Mouse (Mus musculus) liver, embryonic 13.5 days (tissue): Measurements from ENCODE around the gene Oat. TPM values are rescaled to one million over a fixed set of nuclear protein-coding genes. Genes with fewer than 3 reads are reported as not detected.

Experiments
- ATAC-seq: fragments of 200-750 bp; cut with Nextera tagmentation; 2 replicates; pipeline ENCODE4 v1.8.0; 2017; ENCODE audit warnings: low read depth, mild to moderate bottlenecking, moderate number of reproducible peaks, moderate library complexity
- DNase-seq: peaks from one replicate; pipeline ENCODE4 v3.0.0; 2022
- H3K27ac ChIP-seq: fragments of 300-500 bp; sonication (generic); 2 replicates; pipeline ENCODE4 v1.5.1; 2015; ENCODE audit warnings: moderate library complexity, mild to moderate bottlenecking, inconsistent platforms
- H3K27me3 ChIP-seq: fragments of 300-500 bp; sonication (generic); 2 replicates; pipeline ENCODE4 v1.6.1; 2015; ENCODE audit warnings: mild to moderate bottlenecking, inconsistent platforms
- H3K36me3 ChIP-seq: fragments of 300-500 bp; sonication (generic); 2 replicates; pipeline ENCODE4 v1.6.1; 2015; ENCODE audit warnings: mild to moderate bottlenecking, inconsistent platforms
- H3K4me1 ChIP-seq: fragments of 300-500 bp; sonication (generic); replicated peaks from 2 replicates; pipeline ENCODE4 v1.6.1; 2015; ENCODE audit warnings: inconsistent platforms
- H3K4me2 ChIP-seq: fragments of 300-500 bp; sonication (generic); 2 replicates; pipeline ENCODE4 v1.6.1; 2015; ENCODE audit warnings: inconsistent platforms, mild to moderate bottlenecking, moderate library complexity
- H3K4me3 ChIP-seq: fragments of 300-500 bp; sonication (generic); replicated peaks from 2 replicates; pipeline ENCODE4 v1.5.1; 2015; ENCODE audit warnings: mild to moderate bottlenecking, inconsistent platforms
- H3K9ac ChIP-seq: fragments of 300-500 bp; sonication (generic); 2 replicates; pipeline ENCODE4 v1.6.1; 2015; ENCODE audit warnings: mild to moderate bottlenecking, inconsistent platforms
- H3K9me3 ChIP-seq: fragments of 300-500 bp; sonication (generic); replicated peaks from 2 replicates; pipeline ENCODE4 v1.6.1; 2016; ENCODE audit warnings: inconsistent platforms
- WGBS: fragments of 180-500 bp; shearing (Covaris S2); methylation state at CpG from one replicate; pipeline ENCODE4 v1.1.7; 2015; ENCODE audit not compliant: insufficient replicate concordance; 5-methylcytosine and 5-hydroxymethylcytosine counted together
- polyA plus RNA-seq: library from polyadenylated mRNA; unstranded; fragments of >200 nt; fragmentation: Nextera tagmentation; extraction: Ambion mirVana; gene quantifications from 2 replicates; pipeline ENCODE4 v1.2.1, GENCODE M21; 2015

The Oat gene
- 86.1 and 99.6 TPM in 2 replicates for polyA plus RNA-seq

DNA sequence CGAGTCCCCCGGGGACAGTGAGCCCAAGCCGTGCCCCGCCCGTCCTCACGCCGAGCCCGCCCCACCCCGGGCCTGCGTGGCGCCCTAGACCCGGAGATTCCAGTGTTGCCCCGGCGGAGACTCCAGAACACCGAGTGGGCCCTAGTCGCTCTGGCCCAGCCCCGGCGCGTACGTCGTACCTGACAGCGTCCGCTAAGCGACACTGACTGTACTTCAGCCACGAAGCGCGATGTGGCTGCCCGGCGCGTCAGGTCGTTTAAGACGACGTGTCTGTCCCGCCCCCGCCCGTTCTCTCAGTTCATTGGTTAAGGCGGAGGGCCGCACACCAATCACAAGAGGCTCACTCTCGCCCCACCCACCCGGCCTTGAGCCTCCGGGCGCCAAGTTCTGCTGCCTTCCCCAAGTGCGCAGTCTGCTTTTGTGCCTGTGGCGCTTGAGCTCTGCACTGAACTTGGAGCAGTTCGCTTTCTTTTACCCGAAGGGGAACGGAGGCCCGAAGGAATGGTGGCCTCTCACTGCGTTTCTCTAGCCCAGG, at the start of gene Oat:
TSS of gene Oat (minus strand) at position 283 of the 535 bp plus-strand sequence.
- WGBS = under 1% methylated on average over 49 of the region's 49 CpGs
- peaks cover 50% of the 10 kb centered on the region for H3K4me1 ChIP-seq

GRCm38 (mm10) chr7:132624161-132624560, 48.0 kb upstream of the Oat start:
- WGBS = 67% methylated on average over 10 of the region's 10 CpGs

More for the DNA sequence above, at the start of gene Oat:
- H3K27ac ChIP-seq = peak within 1 kb of the TSS; percentile 90
- H3K27me3 ChIP-seq = peaks cover 34% of the 10 kb centered on the region
- H3K4me2 ChIP-seq = peak within 1 kb of the TSS; percentile 79
- ATAC-seq (peak; percentile 94), DNase-seq (peak; percentile 93)
- no peaks in the 10 kb centered on the region for H3K9me3 ChIP-seq
- H3K9ac ChIP-seq = peak within 1 kb of the TSS; percentile 79
- H3K36me3 ChIP-seq = no peaks in the 10 kb centered on the region
- H3K4me3 ChIP-seq = peak within 1 kb of the TSS; percentile 71

DNA sequence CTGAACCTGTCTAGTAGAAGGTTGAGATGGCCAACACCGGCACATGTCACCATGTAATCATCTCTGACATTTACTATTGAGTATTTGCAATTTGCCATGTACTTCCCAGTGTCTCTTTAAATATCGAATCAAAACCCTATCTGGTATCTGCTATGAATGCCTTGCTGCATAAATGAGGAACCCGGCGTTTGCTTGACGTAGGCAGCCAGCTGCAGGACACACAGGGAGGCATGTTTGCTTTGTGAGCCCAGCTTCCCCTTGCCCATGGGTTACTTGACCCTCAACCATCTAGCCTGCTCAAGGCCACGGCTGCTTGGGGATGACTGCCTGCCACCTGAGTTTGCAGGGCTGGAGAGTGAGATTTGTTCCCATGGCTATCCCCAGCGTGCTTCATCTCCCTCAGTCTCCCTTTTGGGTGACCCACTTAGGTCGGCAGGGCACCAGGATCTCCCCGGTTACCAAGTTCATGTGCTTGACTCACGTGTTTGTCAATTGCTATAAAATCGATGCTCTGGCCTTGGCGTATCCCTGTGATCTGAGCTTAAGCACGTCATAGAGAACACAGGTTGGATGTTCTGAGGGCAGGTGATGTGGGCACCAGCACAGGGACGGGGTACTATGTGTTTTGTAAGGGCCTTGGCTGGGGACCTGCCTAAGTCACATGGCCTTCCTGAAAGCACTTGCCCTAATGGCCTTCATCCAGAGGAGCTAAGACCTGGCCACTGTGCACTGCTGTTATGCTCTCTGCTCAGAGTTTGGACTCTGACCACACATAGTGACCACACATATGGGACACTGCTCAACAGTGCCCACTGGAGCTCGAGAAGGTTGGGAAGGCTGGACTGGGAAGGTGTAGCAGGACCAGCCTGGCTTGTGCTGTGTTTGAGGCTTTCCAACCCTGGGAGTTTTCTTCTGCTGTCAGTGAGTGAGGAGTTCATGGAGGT, 44.0 kb upstream of the Oat start:
- Histone ChIP-seq H3K27ac (no peak overlapping the region), H3K27me3 (no peaks in the 10 kb centered on the region), H3K4me1 (peaks cover 3% of the 10 kb centered on the region; the same call in 1 of the 2 replicates), H3K9me3 (no peaks in the 10 kb centered on the region), H3K4me3 (no peak overlapping the region), H3K9ac (no peak overlapping the region), H3K4me2 (no peak overlapping the region), H3K36me3 (no peaks in the 10 kb centered on the region)
- whole genome bisulfite sequencing = 68% methylated on average over 15 of the region's 15 CpGs
- ATAC-seq (no peak), DNase-seq (no peak)

More at GRCm38 (mm10) chr7:132624161-132624560, 48.0 kb upstream of the Oat start:
- H3K4me1 ChIP-seq = no peaks in the 10 kb centered on the region
- no peaks in the 10 kb centered on the region for H3K36me3 ChIP-seq
- H3K9ac ChIP-seq = no peak overlapping the region
- H3K27me3 ChIP-seq = no peaks in the 10 kb centered on the region
- ATAC-seq = no peak
- H3K9me3 ChIP-seq = no peaks in the 10 kb centered on the region
- no peak overlapping the region for H3K27ac ChIP-seq
- DNase-seq = no peak
- H3K4me2 ChIP-seq = no peak overlapping the region
- H3K4me3 ChIP-seq = no peak overlapping the region

DNA sequence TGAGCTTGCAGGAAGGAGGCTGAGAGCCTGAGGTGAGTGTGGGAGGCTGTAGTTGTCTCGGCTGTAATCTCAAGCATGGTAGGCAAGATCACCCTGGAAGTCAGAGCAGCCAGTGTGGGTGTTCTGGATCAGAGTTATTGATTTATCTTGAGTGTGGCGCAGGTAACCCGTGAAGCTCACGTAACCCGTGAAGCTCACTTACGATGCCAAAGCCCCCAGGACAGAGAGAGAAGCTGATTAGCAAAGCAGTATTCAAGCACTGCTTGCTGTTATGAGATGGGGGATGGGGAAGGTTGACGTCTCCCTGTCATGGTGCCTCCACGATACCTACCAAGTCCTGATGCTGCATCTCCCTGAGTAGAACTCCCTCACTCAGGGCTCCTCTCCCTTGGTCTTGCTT, 43.4 kb upstream of the Oat start:
- no peak overlapping the region for H3K9ac ChIP-seq
- no peaks in the 10 kb centered on the region for H3K27me3 ChIP-seq
- H3K4me1 ChIP-seq = peaks cover 5% of the 10 kb centered on the region; the same call in 1 of the 2 replicates
- DNase-seq (no peak), ATAC-seq (no peak)
- H3K4me2 ChIP-seq = no peak overlapping the region
- no peak overlapping the region for H3K27ac ChIP-seq
- H3K36me3 ChIP-seq = no peaks in the 10 kb centered on the region
- no peaks in the 10 kb centered on the region for H3K9me3 ChIP-seq
- WGBS = 83% methylated on average over 8 of the region's 8 CpGs
- no peak overlapping the region for H3K4me3 ChIP-seq

DNA sequence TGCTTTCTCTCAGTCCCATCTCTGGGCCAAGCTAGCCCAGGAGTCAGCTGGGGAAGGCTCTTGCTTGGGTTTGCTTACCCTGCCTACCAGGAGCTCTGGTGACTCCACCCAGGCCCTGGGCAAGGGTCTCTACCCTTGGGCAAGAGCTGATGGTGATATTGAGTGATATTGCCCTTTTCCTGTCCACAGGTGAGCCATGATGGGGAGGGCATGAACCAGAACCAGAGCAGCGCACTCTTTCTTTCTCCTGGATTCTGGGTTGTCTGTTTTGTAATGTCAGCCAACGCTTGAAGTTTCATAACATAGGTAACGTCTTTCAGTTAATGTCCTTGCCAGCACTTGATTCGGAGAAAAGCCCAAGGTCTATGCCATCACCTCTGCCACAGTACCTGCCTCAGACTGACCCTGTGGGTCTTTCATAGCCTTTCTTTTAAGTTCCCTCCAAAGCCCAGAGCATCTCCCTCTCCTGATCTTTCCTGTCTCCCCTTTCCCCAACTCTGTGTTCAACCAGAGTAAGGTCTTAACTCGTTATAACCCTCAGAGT, 40.9 kb upstream of the Oat start:
- peaks cover 12% of the 10 kb centered on the region for H3K4me1 ChIP-seq
- ATAC-seq (no peak), DNase-seq (no peak)
- H3K9ac ChIP-seq = no peak overlapping the region
- no peaks in the 10 kb centered on the region for H3K36me3 ChIP-seq
- no peak overlapping the region for H3K4me3 ChIP-seq
- H3K27ac ChIP-seq = no peak overlapping the region
- WGBS = 73% methylated on average over 5 of the region's 5 CpGs
- no peak overlapping the region for H3K4me2 ChIP-seq
- H3K9me3 ChIP-seq = no peaks in the 10 kb centered on the region
- no peaks in the 10 kb centered on the region for H3K27me3 ChIP-seq

GRCm38 (mm10) chr7:132616391-132616790, 40.2 kb upstream of the Oat start:
- Histone ChIP-seq H3K27ac (no peak overlapping the region), H3K4me1 (peaks cover 17% of the 10 kb centered on the region), H3K27me3 (no peaks in the 10 kb centered on the region), H3K4me3 (no peak overlapping the region), H3K9me3 (no peaks in the 10 kb centered on the region), H3K36me3 (no peaks in the 10 kb centered on the region), H3K9ac (no peak overlapping the region), H3K4me2 (no peak overlapping the region)
- 61% methylated on average over 6 of the region's 6 CpGs for WGBS
- ATAC-seq = no peak
- DNase-seq = no peak

DNA sequence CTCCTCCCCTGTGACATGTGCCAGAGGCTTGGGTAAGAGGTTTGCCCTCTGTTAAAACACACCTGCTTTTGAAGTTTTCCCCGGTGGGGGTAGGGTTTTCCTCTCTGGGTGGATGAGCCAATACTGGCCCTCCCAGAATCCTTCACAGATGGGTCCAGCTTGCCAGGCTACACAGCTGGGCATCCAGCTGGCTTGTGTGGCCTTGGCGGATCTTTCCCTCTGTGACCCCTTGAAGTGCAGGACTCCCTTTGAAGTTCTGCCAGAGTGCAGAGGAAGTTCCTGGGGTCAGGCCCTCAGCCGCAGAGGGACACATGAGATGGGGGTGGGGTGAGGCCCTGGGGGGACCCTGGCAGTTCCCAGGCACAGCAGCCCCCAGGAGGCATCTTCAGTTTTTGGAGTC, 39.1 kb upstream of the Oat start:
- no peak overlapping the region for H3K4me3 ChIP-seq
- H3K4me1 ChIP-seq = peaks cover 28% of the 10 kb centered on the region
- ATAC-seq (no peak), DNase-seq (no peak)
- no peak overlapping the region for H3K4me2 ChIP-seq
- no peaks in the 10 kb centered on the region for H3K27me3 ChIP-seq
- H3K36me3 ChIP-seq = no peaks in the 10 kb centered on the region
- no peaks in the 10 kb centered on the region for H3K9me3 ChIP-seq
- H3K9ac ChIP-seq = no peak overlapping the region
- WGBS = 44% methylated on average over 3 of the region's 3 CpGs
- H3K27ac ChIP-seq = no peak overlapping the region

DNA sequence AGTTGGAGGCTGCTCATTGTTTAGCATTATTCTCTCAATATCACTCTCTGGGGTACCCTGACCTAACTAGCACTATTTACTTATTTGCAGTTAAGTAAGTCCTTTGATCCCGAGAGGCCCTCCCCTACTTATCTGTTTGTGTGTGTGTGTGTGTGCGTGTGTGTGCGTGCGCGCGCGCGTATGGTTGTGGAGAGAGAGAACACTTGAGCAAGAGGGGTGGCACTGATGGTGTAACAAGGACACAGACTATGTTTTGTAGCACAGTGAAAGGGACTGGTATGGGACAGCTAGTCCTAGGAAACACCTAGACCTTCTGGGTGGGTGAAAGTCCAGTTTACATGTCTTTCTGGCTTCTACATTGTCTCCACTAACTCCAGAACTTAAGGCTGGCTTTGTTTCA, 35.3 kb upstream of the Oat start:
- Histone ChIP-seq H3K27me3 (peaks cover 16% of the 10 kb centered on the region), H3K36me3 (no peaks in the 10 kb centered on the region), H3K4me1 (peaks cover 33% of the 10 kb centered on the region), H3K27ac (no peak overlapping the region), H3K9me3 (no peaks in the 10 kb centered on the region), H3K4me2 (peak overlapping the region; percentile 84; the same call in 1 of the 2 replicates), H3K4me3 (no peak overlapping the region), H3K9ac (no peak overlapping the region)
- no peak for ATAC-seq
- DNase-seq = no peak
- 81% methylated on average over 8 of the region's 8 CpGs for WGBS

DNA sequence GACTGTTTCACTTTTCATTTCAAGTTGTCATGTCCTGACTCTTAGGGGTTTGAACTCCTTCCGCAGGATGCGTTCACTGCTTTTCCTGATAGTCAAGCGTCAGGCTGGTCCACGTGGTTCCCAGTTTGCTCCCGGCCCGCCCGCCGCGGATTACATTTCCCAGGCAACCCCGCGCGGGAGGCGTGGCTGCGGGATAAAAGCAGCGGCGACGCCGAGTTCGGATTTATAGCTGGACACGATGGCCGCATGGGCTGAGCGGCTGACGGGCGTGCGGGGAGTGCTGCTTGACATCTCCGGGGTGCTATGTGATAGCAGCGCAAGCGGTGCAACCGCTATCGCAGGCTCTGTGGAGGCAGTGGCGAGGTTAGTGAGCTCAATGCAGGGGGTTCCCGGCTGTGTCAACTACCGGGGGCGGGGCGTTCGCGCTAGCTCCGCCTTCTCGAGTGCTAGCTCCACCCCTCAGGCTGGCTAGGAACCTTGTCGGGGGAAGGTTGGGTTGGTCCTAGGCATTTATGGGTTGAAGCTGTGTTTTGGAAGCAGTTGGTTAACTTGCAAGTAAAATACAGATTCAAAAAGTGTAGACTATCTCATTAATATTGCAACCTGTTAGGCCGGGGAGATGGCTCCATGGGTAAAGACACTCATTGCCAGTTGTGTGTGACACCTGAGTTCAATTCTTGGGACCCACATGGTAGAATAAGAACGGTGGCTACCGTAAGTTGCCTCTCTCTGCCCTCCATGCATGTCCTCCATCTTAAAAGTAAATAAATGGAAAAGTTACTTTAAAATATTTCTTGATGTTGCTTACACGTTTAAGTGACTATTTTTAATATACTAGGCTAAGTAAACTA, 34.5 kb upstream of the Oat start, which contains the start of gene Lhpp:
TSS of gene Lhpp (plus strand) at position 171 of the 851 bp plus-strand sequence.
- Histone ChIP-seq H3K4me2 (peak within 1 kb of the TSS; percentile 84), H3K9me3 (no peaks in the 10 kb centered on the region), H3K36me3 (no peaks in the 10 kb centered on the region), H3K4me3 (peak within 1 kb of the TSS; percentile 71), H3K27ac (no peak within 1 kb of the TSS), H3K9ac (peak within 1 kb of the TSS; percentile 66), H3K4me1 (peaks cover 33% of the 10 kb centered on the region), H3K27me3 (peaks cover 24% of the 10 kb centered on the region)
- DNase-seq (peak; percentile 79), ATAC-seq (peak; percentile 89)
- 6% methylated on average over 44 of the region's 44 CpGs for WGBS

- Histone ChIP-seq H3K4me3 (no peak overlapping the region), H3K4me2 (no peak overlapping the region), H3K9ac (no peak overlapping the region), H3K27me3 (peaks cover 46% of the 10 kb centered on the region), H3K4me1 (peaks cover 26% of the 10 kb centered on the region), H3K36me3 (no peaks in the 10 kb centered on the region), H3K9me3 (no peaks in the 10 kb centered on the region), H3K27ac (no peak overlapping the region)
- no peak for DNase-seq
- 83% methylated on average over 4 of the region's 4 CpGs for WGBS
- no peak for ATAC-seq
Measured at GRCm38 (mm10) chr7:132608316-132609020, 32.3 kb upstream of the Oat start.
